Mouse (Mus musculus) large intestine, adult 2 months (tissue): Measurements from ENCODE around the gene Olfr279. TPM values are rescaled to one million over a fixed set of nuclear protein-coding genes. Genes with fewer than 3 reads are reported as not detected.
"Not testable (repeated sequence)": the region's sequence is repeated elsewhere in the genome, so short reads cannot be mapped to it uniquely, and the experiment has no call there.

ENCODE experiments used
- DNase-seq: peaks from one replicate; pipeline ENCODE4 v3.0.0-alpha.2; 2012; ENCODE audit warnings: low read depth, low spot score
- WGBS: fragments of 180-500 bp; shearing (Covaris S2); methylation state at CpG from one replicate; pipeline ENCODE4 v1.1.7; 2018; 5-methylcytosine and 5-hydroxymethylcytosine counted together
- polyA plus RNA-seq: library from polyadenylated mRNA; depleted of rRNA; stranded (reverse); fragments of >200 nt; gene quantifications from 2 replicates; pipeline ENCODE4 v1.2.3, GENCODE M21; 2012

The Olfr279 gene
- polyA plus RNA-seq, 1 experiment = not detected

DNA sequence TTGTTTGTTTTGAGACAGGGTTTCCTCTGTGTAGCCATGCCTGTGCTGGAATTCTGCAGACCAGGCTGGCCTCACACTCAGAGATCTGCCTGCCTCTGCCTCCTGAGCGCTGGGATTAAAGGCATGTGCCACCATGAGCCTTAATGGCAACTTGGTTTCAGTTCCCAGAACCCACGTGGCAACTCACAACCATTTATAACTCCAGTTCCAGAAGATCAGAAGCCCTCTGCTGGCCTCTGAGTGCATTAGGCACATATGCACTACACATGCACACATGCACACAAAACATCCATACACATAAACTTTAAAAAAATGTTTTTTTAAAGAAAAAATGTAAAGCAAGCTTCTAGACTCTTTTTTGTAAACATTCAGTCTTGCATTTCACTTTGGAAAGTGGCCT lies 17.2 kb downstream of the Olfr279 start:
- DNase-seq = no peak
- WGBS = 47% methylated on average over 2 of the region's 2 CpGs

DNA sequence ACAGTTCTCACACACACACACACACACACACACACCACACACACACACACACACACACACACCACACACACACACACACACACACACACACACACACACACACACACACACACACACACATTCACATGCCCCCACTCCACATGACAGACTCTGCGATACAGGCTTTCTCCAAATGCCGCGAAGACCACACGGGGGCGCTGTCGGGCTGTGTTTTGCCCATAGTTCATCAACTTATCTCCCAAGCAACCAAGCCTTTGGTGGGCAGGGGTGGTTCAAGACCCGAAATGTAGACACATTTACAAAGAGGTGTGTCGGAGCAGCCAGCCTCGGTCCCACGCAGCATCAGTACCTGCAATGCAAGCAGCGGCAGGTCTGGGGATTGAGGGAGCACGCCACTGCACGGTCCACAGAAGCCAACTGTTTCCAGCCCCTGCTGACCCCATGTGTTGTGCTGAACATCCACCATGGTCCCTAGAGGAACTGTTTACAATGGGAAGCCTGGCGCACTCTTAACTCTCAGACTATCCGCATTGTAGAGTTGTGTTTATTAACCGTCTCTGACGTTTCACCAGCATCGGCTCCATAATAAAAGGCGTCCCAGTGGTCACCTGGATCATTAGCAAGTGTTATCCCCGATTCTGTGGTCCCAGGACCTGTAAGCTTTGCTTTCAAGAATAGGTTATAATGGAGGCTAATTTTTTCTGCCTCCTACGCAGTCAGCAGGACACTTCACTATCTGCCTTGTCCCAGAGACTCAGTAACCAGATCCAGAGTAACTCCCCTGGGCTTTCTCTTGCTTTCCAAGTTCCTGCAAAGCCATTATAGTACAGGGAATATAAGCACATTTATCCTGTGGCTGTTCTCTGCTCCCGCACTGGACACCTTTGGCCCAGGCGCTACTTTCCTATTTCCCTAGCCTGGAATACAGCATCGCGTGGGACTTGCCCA lies 18.5 kb downstream of the Olfr279 start:
- DNase-seq = no peak
- WGBS = 25% methylated on average over 25 of the region's 25 CpGs

DNA sequence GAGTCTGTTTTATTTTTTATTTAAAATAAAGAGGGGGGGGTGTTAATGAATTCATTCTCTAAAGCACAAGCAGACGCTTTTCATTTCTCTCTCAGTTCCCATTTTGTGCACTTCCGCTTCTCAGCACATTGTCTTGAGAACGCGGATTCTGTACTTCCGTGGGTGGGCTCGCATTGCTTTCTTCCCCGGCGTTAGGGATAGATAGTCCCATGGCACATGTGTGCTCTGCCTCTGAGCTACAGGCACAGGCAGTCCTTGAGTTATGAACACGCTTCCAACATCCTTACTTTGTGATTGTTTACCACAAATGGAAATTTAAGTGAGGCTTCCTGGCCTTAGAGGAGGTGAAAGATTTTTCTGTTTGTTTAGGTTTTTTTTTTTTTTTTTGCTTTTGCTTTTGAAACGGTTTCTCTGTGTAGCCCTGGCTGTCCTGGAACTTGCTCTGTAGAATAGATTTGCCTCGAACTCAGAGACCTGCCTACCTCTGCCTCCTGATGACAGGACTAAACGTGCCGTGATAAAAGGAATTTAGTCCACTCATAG lies 19.3 kb downstream of the Olfr279 start:
- no peak for DNase-seq
- 61% methylated on average over 13 of the region's 13 CpGs for WGBS

DNA sequence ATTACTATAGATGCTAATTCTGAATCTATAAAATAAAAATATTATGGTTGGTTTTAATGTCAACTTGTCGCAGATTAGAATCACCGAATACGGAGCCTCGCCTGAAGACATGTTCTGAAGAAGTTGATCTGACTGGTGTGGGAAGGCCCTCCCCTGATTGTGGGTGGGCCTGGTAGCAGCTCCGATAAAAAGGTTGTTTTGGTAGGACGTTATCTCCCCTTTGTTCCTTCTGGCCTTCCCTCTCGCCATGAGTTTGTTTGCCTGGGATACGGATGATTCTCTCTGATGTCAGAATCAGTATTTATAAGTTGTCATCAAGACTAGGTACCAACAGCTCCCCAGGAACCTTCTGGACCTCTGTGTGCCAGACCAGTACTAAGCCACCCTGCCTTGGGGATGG lies 20.0 kb downstream of the Olfr279 start:
- WGBS = 61% methylated on average over 8 of the region's 8 CpGs

DNA sequence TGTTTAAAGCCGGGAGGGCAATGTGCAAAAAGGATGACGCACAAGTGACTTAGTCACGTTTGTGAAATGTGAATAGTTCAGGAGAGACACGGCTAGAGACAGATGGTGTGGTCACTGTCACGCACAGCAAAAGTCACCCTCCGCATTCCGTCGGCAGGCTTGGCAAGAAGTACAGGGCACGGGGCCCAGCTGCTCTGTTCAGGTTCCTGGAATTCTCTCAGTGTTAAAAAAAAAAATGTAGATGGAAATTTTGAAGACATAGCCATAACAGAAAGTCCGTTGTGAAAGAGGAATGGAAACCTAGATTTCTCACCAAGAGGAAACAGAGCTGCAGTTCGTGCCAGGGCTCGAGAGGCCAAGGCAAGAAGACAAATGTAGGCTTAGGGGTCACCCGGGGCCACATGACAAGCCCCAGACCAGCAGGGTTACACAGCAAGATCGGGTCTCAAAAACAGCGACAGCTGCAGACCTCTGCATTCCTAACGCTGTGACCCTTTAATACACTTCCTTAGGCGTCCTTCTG lies 20.7 kb downstream of the Olfr279 start:
- 41% methylated on average over 17 of the region's 17 CpGs for WGBS
- no peak for DNase-seq

More for the DNA sequence above, 20.0 kb downstream of the Olfr279 start:
- no peak for DNase-seq

DNA sequence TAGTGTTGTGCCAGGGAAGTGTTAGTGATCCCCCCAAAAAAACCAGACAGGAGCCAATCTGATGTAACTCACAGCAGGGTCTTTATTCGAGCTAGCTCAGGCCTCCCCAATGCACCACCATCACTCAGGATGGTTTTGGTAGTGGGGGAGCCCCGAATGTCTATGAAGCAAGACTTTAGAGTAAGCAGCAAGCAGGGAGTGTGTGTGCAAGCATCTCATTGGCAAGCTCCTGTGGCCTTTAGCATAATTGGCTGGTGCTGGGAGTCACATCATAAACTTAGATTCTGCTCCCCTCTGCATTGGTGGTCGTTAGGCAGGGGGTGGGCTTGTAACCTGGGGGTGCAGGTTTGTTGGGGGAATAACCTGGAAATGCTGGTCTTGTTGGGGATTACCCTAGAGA lies 21.5 kb downstream of the Olfr279 start:
- not testable (repeated sequence) for DNase-seq
- WGBS = 57% methylated on average over 3 of the region's 3 CpGs

DNA sequence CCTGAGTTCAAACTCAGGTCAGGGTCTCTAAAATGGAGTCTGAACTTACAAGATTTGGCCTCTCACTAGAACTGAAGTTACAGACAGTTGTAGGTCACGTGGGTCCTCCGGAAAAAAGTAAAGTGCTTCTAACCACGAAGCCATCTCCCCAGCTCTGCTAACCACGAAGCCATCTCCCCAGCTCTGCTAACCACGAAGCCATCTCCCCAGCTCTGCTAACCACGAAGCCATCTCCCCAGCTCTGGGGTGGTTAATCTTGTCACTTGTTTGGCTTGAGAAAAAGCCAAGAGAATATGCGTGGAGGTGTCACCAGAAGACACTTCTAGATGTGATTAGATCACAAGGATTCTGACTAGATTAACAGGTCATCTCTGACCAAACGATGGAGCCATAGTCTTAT lies 21.9 kb downstream of the Olfr279 start:
- WGBS = 82% methylated on average over 8 of the region's 8 CpGs
- DNase-seq = no peak

DNA sequence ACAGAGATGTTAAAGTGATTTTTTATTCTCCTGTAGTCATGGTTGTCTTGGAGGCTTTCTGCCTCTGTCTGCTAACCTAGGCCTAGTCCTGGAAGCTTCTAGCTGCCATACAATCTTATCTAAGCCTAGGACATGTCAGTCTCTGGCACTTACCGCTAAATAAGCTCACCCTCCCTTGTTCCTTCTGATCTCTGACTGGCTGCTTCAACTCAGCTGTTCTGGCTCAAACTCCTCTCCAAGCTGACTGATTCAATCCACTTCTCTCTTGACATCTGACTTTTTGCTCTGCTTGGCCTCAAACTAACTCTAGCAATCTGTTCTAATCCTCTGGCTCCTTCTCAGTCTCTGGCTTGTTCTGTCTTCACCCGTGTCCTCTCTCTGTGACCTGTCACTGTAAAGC lies 22.6 kb downstream of the Olfr279 start:
- not testable (repeated sequence) for DNase-seq
- WGBS = 84% methylated on average over 2 of the region's 2 CpGs

DNA sequence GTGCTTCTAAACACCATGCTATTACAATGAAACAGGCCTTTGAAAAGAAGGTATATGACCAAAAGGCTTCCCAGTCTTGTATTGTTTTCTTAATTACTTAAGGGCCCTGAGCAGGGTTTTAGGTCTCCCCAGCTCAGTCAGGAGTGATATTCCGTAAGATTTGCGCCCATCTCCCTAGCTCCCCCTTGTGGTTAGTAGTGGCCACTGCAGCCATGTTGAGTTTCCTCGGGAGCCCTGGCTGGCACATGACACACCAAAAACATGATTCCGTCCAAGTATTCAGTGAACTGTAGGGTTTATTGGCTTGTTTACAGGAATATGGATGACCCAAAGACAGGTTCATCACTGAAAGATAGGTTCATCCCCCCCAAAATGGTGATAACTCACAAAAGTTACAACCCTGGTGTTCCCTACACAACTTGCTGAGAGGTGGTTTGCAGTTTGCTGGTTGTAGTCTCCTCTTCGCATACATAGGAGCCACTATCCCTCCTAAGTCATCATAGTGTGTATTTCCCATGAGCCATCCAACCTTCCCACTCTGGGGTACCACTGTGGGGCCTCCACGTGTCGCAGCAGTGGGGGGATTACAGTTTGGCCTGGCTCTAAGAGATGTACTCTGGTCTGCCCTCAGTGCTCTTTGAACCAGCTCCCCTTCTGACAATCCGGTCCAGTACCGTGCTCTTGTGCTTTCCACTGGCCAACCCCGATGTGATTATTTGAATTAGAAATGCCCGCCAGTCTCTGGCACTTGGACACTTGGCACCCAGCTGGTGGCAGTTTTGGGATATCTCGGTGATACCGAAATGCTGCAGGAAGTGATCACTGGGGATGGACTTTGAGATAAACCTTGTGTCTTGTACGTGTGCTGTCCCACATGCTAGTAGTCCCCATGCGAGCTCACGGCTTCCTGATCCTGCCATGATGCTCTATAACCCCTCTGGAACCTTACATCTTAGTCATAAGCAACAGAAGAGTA lies 25.5 kb downstream of the Olfr279 start:
- no peak for DNase-seq
- 64% methylated on average over 16 of the region's 16 CpGs for WGBS

DNA sequence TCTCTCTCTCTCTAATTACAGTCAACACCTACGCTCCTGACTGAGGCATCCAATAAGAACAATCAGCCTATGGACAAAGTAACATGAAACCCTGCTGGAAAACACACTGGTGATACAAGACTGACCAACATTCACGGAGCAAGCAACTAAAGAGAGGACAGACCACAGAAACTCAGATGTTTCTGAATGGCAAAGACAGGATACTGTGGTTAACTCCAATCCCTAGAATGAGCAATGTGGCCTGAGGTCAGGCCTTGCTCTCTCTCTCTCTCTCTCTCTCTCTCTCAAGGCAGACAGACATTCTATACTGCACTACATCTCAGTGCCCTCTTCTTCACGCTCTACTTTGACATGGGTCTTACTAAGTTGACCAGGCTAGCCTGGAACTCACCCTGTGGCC lies 29.0 kb downstream of the Olfr279 start:
- WGBS = 88% methylated on average over 3 of the region's 3 CpGs

DNA sequence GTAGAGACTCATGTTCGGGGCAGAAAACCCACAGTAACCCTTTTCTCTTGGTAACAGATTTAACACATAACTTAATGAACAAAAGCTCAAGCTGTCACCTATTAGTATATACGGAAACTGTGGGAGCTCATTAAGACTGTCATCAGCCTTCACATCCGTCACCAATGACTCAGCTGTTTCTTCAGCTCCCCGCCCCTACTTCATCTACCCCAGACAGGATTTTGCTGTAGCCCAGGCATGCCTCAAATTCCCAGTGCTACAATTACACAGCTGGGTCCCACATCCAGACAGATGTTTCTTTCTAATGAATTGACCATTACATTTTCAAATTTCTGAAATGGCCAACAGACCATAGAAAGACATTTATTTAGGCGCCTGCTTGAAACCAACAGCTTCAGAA lies 33.9 kb downstream of the Olfr279 start:
- DNase-seq = no peak
- WGBS = 78% methylated on average over 5 of the region's 5 CpGs

More for the DNA sequence above, 29.0 kb downstream of the Olfr279 start:
- no peak for DNase-seq

DNA sequence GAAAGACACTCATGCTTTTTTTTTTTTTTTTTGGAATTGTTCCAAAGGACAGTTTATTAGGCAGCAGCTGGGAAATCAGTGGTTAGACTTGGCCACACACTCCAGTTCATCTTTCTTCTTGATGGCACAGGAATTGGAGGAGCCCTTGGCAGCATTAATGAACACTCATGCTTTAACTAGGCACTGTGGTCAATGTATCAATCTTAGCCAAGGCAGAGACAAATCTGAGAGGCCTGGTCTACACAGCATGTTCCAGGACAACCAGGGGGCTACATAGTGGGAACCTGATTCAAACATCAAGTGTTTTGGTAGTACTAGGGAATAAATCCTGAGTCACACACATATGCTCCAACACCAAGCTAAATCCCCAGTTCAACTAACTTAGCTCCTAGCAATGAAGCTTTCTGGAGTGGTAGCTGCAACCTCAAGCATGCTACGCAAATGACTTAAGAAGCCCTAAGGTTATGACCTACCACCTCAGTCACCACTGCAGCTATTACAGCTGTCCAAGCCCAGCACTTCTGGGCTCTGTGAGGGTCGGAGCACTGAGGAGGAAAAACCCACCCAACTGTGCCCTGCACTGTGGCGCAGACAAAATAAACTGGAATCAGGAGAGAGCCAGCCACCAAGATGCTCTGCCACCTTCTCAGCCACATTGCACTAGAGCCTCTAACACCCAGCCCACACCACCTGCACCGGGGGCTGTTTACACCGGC lies 35.0 kb downstream of the Olfr279 start:
- 94% methylated on average over 5 of the region's 5 CpGs for WGBS

DNA sequence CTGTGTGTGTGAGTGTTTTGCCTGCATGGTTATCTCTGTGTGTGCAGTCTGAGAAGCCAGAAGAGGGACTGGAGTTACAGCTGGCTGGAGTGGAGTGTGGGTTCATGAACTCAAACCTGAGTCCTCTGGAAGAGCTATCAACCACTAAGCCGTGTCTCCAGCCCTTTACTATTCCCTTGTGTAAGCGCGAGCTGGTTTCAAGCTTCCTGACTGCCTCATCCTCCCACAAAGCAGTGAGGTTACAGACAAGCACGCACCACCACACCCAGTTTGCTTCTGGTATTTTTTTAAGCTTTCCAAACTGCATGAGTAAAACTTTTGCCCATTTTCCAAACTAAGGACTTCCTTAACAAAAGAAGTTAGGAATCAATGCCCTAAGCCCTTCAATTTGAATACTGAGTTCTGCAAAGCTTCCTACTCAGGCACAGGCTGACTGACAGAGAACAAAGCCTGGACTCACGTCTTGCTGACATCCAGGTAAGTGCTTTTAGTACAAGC lies 35.9 kb downstream of the Olfr279 start:
- 80% methylated on average over 5 of the region's 5 CpGs for WGBS
- no peak for DNase-seq

More for the DNA sequence above, 35.0 kb downstream of the Olfr279 start:
- DNase-seq = no peak

DNA sequence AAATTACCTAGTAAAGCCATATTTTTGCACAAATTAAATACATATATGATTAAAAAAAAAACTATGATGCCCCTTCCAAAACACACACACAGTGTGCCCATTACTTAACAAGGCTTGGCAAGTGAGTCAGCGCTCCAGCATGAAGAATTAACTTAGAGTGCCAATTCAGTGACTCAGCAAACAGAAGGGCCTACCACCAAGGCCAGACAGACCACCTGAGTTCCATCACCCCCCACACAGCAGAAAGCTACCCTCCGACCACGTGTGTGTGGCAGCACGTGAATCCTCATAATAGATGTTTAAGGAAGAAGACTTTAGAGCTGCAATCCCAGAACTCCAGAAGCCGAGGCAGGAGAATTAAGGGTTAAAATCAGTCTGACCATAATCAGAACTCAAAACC lies 40.1 kb downstream of the Olfr279 start:
- WGBS = 25% methylated on average over 5 of the region's 5 CpGs

DNA sequence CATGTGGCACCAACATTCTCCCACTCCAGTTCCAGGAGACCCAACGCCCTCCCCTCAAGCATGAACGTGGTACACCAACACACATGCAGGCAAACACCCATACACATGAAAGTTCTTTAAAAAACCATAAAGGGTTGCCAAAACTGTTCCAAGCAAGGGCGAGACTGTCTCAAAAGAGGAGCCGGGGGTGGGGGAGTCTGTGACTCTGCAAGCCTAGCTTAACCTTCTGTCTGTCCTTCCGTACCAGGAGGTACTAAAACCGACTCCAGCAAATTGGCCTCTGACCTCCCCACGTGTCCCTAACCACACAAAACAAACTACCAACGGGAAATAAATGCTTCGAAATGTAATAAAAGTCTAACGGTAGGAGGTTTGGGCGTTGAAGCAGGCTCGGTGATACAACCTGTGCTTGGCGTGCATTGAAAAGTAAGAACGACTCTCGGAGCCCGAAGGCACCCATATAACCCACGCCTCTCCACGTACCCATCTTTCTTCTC lies 40.9 kb downstream of the Olfr279 start:
- WGBS = under 1% methylated on average over 18 of the region's 18 CpGs
- peak; percentile 44 for DNase-seq

More for the DNA sequence above, 40.1 kb downstream of the Olfr279 start:
- no peak for DNase-seq

DNA sequence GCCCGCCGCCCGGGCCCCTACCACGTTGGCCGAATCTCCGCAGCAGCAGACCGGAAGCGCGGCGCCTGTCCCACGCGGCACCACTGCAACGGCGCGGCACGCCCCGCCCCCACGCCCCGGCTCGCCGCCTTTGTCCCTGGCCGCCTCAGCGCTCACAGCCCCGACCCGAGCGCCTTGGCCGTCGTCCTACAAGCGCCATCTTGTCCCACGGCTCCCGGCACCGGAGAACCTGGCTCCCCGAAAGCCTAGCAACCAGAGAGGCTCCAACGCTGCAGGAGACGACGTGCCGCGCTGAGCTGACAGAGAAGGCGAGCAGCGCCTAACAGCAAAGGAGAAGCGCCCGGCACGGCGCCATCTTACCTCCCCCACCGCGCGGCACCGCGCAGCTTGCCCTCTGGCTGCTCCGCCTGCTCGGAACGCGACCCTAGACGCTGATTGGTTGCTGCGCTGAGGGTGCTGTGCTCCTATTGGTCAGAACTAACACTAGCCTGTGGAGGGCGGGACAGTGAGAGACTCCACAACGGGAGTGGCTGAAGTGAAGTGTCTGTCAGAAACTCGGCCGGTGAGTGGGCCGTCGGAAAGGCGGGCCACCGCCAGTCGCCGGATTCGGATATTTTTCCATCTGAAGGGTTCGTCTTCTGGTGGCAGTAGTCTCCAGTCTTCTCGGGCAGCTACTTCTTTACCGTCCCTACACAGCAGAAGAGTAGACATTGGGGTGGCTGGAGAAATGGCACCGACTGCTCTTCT lies 41.9 kb downstream of the Olfr279 start, which contains the start of gene Kansl2:
TSS of gene Kansl2 (minus strand) at position 384 of the 747 bp plus-strand sequence.
- under 1% methylated on average over 69 of the region's 70 CpGs for WGBS
- peak; percentile 87 for DNase-seq

DNA sequence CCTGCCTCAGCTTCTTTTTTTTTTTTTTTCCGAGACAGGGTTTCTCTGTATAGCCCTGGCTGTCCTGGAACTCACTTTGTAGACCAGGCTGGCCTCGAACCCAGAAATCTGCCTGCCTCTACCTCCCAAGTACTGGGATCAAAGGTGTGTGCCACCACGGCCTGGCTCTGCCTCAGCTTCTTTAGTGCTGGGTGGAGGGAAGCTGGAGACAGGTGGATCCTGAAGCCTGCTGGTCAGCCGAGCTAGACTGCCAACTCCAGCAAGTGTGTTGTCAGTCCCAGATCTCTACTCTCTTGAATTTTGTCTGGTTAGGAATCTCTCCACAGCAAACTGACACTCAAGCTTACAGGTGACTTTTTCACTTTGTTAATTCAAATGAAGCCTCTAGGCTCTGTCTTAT lies 43.7 kb downstream of the Olfr279 start:
- DNase-seq = no peak
- 68% methylated on average over 4 of the region's 4 CpGs for WGBS
